23 mouse cellular contexts compared by ENCODE assay signal in genomic region chr16:77414562-77414961, GRCm38 (mm10).
DNase-seq lines count a peak whose midpoint lies in the region; ATAC-seq and TF ChIP-seq lines count a peak whose summit lies in the region.
"Had no signal": no experiment of that assay in that cellular context is flagged by ENCODE, and none has a peak within 500 bp of the region (broad histone marks: within the 10 kb centered on the region; RNA-seq: fewer than 3 reads in every experiment).

No protein-coding gene starts in this region.

- ATAC-seq in hindbrain, embryonic 13.5 days (ENCODE audit: low FRiP score): no peak
- no peak for ATAC-seq in hindbrain, embryonic 16.5 days
- ATAC-seq in midbrain, embryonic 11.5 days (ENCODE audit: low FRiP score): no peak
- ATAC-seq in midbrain, postnatal 0 days (ENCODE audit: low FRiP score): no peak
- no peak for ATAC-seq in midbrain, embryonic 13.5 days
- ATAC-seq: inflammation-experienced regulatory T-cells, adult 6 months; liver, postnatal 0 days had no signal

- H3K9me3 ChIP-seq in hindbrain, embryonic 13.5 days: no peaks in the 10 kb centered on the region
- no peaks in the 10 kb centered on the region for H3K9me3 ChIP-seq in hindbrain, embryonic 16.5 days (ENCODE audit: control insufficient read depth, low read length)
- no peaks in the 10 kb centered on the region for H3K9me3 ChIP-seq in midbrain, embryonic 11.5 days (ENCODE audit: control insufficient read depth, low read length)
- H3K9me3 ChIP-seq in midbrain, postnatal 0 days (ENCODE audit: low read length): no peaks in the 10 kb centered on the region
- no peaks in the 10 kb centered on the region for H3K9me3 ChIP-seq in midbrain, embryonic 13.5 days
- H3K9me3 ChIP-seq: embryonic facial prominence, embryonic 13.5 days; neural tube, embryonic 12.5 days had no signal

- DNase-seq in midbrain, embryonic 11.5 days (ENCODE audit: low spot score, missing footprints): no peak
- no peak for DNase-seq in midbrain, postnatal 0 days (ENCODE audit: low spot score)
- no peak for DNase-seq in left cerebral cortex, adult 2 months (ENCODE audit: extremely low spot score in 1 of 2, low spot score in 2 of 2)
- DNase-seq in frontal cortex, postnatal 10 days (ENCODE audit: low spot score in 2 of 2): no peak
- DNase-seq: adrenal gland, adult 2 months; B cell, adult 2 months; cerebellum, adult 8-10 months; cerebellum, postnatal 36 days; embryo, embryonic 11 days; kidney, adult 18-20 months; liver, postnatal 0 days; lung, postnatal 14 days; thymus, postnatal 14 days had no signal

- H3K36me3 ChIP-seq in hindbrain, embryonic 13.5 days: 0 out of 2 replicates have a peak, but pooled peaks cover 4% of the 10 kb centered on the region
- no peaks in the 10 kb centered on the region for H3K36me3 ChIP-seq in hindbrain, embryonic 16.5 days (ENCODE audit: control insufficient read depth, insufficient read depth, low read length)
- no peaks in the 10 kb centered on the region for H3K36me3 ChIP-seq in midbrain, embryonic 11.5 days (ENCODE audit: control insufficient read depth, insufficient read depth, low read length)
- H3K36me3 ChIP-seq in midbrain, postnatal 0 days (ENCODE audit: insufficient read depth, low read length): no peaks in the 10 kb centered on the region
- 0 out of 2 replicates have a peak, but pooled peaks cover 4% of the 10 kb centered on the region for H3K36me3 ChIP-seq in midbrain, embryonic 13.5 days
- H3K36me3 ChIP-seq: embryonic facial prominence, embryonic 13.5 days; G1E; neural tube, embryonic 12.5 days had no signal

- no peaks in the 10 kb centered on the region for H3K27me3 ChIP-seq in hindbrain, embryonic 13.5 days
- no peaks in the 10 kb centered on the region for H3K27me3 ChIP-seq in hindbrain, embryonic 16.5 days (replicated peaks; ENCODE audit: control insufficient read depth, insufficient read depth, low read length)
- no peaks in the 10 kb centered on the region for H3K27me3 ChIP-seq in midbrain, embryonic 11.5 days (ENCODE audit: control insufficient read depth, insufficient read depth, low read length)
- no peaks in the 10 kb centered on the region for H3K27me3 ChIP-seq in midbrain, postnatal 0 days (ENCODE audit: insufficient read depth, low read length)
- no peaks in the 10 kb centered on the region for H3K27me3 ChIP-seq in midbrain, embryonic 13.5 days
- H3K27me3 ChIP-seq: CH12.LX; embryonic facial prominence, embryonic 13.5 days; neural tube, embryonic 12.5 days had no signal

- peak overlapping the region; percentile 63 for H3K27ac ChIP-seq in hindbrain, embryonic 13.5 days
- no peak overlapping the region; the same call in 1 of the 2 replicates for H3K27ac ChIP-seq in hindbrain, embryonic 16.5 days (ENCODE audit: low read depth, low read length)
- 0 out of 2 replicates have a peak overlapping the region, but pooled peaks have one; percentile 30 for H3K27ac ChIP-seq in midbrain, embryonic 11.5 days (ENCODE audit: low read depth, low read length)
- no peak overlapping the region for H3K27ac ChIP-seq in midbrain, postnatal 0 days (ENCODE audit: low read depth, low read length)
- H3K27ac ChIP-seq in midbrain, embryonic 13.5 days: peak overlapping the region; percentile 30; the same call in 1 of the 2 replicates
- H3K27ac ChIP-seq in left cerebral cortex, adult 2 months: no peak overlapping the region
- H3K27ac ChIP-seq: embryonic facial prominence, embryonic 13.5 days; neural tube, embryonic 12.5 days had no signal

- no peak overlapping the region for H3K9ac ChIP-seq in hindbrain, embryonic 13.5 days
- H3K9ac ChIP-seq in hindbrain, embryonic 16.5 days (ENCODE audit: low read depth, low read length): no peak overlapping the region
- H3K9ac ChIP-seq in midbrain, embryonic 11.5 days (ENCODE audit: low read length): no peak overlapping the region
- no peak overlapping the region for H3K9ac ChIP-seq in midbrain, postnatal 0 days (replicated peaks; ENCODE audit: low read length, poor library complexity, severe bottlenecking)
- H3K9ac ChIP-seq in midbrain, embryonic 13.5 days (replicated peaks): no peak overlapping the region
- H3K9ac ChIP-seq: embryonic facial prominence, embryonic 13.5 days; liver, postnatal 0 days; neural tube, embryonic 12.5 days had no signal

- H3K4me1 ChIP-seq in hindbrain, embryonic 13.5 days (replicated peaks): peaks cover 7% of the 10 kb centered on the region; the same call in 1 of the 2 replicates
- no peaks in the 10 kb centered on the region for H3K4me1 ChIP-seq in hindbrain, embryonic 16.5 days (ENCODE audit: control insufficient read depth, insufficient read depth, low read depth, low read length)
- peaks cover 5% of the 10 kb centered on the region; the same call in 1 of the 2 replicates for H3K4me1 ChIP-seq in midbrain, embryonic 11.5 days (ENCODE audit: control insufficient read depth, insufficient read depth, low read length)
- no peaks in the 10 kb centered on the region for H3K4me1 ChIP-seq in midbrain, postnatal 0 days (ENCODE audit: insufficient read depth, low read length)
- H3K4me1 ChIP-seq in midbrain, embryonic 13.5 days (replicated peaks): peaks cover 11% of the 10 kb centered on the region; the same call in 1 of the 2 replicates
- H3K4me1 ChIP-seq: neural tube, embryonic 12.5 days had no signal

- no peak overlapping the region for H3K4me3 ChIP-seq in hindbrain, embryonic 13.5 days
- H3K4me3 ChIP-seq in hindbrain, embryonic 16.5 days (ENCODE audit: low read length): no peak overlapping the region
- H3K4me3 ChIP-seq in midbrain, embryonic 11.5 days (ENCODE audit: low read depth, low read length): no peak overlapping the region
- H3K4me3 ChIP-seq in midbrain, postnatal 0 days (ENCODE audit: low read depth, low read length): no peak overlapping the region
- H3K4me3 ChIP-seq in midbrain, embryonic 13.5 days (replicated peaks): no peak overlapping the region
- H3K4me3 ChIP-seq in left cerebral cortex, adult 2 months: no peak overlapping the region
- H3K4me3 ChIP-seq: embryonic facial prominence, embryonic 13.5 days; erythroblast, embryonic 14.5 days; neural tube, embryonic 12.5 days had no signal

- intact Hi-C loops in left cerebral cortex, adult 2 months (cut with DNase I): no loop called here

- H3K4me2 ChIP-seq in hindbrain, embryonic 13.5 days: no peak overlapping the region
- H3K4me2 ChIP-seq in hindbrain, embryonic 16.5 days (ENCODE audit: low read length): no peak overlapping the region
- no peak overlapping the region for H3K4me2 ChIP-seq in midbrain, embryonic 11.5 days
- no peak overlapping the region for H3K4me2 ChIP-seq in midbrain, postnatal 0 days (ENCODE audit: low read depth, low read length, poor library complexity, severe bottlenecking)
- no peak overlapping the region for H3K4me2 ChIP-seq in midbrain, embryonic 13.5 days (replicated peaks)
- H3K4me2 ChIP-seq: embryonic facial prominence, embryonic 13.5 days; liver, embryonic 11.5 days; neural tube, embryonic 12.5 days had no signal

- 24% methylated on average over 1 of the region's 1 CpGs for WGBS in hindbrain, embryonic 13.5 days
- 17% methylated on average over 1 of the region's 1 CpGs for WGBS in hindbrain, embryonic 16.5 days
- 77% methylated on average over 1 of the region's 1 CpGs for WGBS in midbrain, embryonic 11.5 days
- WGBS in midbrain, postnatal 0 days: 51% methylated on average over 1 of the region's 1 CpGs
- WGBS in midbrain, embryonic 13.5 days: 54% methylated on average over 1 of the region's 1 CpGs

- no peak for TF ChIP-seq CTCF in midbrain, postnatal 0 days (IDR thresholded peaks at IDR 0.05)
- TF ChIP-seq CTCF in left cerebral cortex, adult 2 months (IDR thresholded peaks at IDR 0.05): no peak

Comparison
In these comparisons a context has a peak if more than half of its experiments do, and no peak if none do; other contexts are left out.
1. H3K27ac ChIP-seq: peak in hindbrain, embryonic 13.5 days (single experiment), midbrain, embryonic 11.5 days (single experiment) and midbrain, embryonic 13.5 days (single experiment); none in hindbrain, embryonic 16.5 days (single experiment), midbrain, postnatal 0 days (single experiment) and left cerebral cortex, adult 2 months (single experiment).